Mouse (Mus musculus) liver (tissue): ENCODE data around the gene Cdh13.

Experiments used
- DNase-seq: peaks from one replicate; pipeline ENCODE4 v3.0.0-alpha.2; 2020; ENCODE audit warnings: mixed read lengths

Gene Cdh13

GRCm38 (mm10) chr8:118306957-118307356 lies 23.4 kb downstream of the Cdh13 start:
- DNase-seq: no peak

DNA sequence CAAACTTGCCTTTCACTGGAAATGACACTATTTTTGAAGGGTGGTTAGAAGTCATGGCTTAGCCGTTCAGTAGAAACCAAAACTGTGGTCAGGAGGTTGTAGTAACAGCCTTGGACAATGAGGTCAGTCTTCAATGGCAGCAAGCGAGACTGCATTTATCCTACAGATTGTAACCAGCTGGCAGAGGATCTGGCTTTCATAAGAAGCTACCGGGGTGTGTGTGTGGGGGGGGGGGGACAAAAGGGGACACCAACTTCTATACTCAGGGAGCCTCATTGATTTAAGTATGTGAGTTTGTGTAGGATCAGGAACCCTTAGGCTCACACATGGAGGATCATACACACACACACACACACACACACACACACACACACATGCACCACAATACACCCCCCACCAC lies 25.6 kb downstream of the Cdh13 start:
- DNase-seq: no peak

- no peak for DNase-seq
Measured at GRCm38 (mm10) chr8:118313426-118314187, 30.1 kb downstream of the Cdh13 start.

- DNase-seq: no peak
Measured at GRCm38 (mm10) chr8:118314188-118314563, 30.6 kb downstream of the Cdh13 start.

DNA sequence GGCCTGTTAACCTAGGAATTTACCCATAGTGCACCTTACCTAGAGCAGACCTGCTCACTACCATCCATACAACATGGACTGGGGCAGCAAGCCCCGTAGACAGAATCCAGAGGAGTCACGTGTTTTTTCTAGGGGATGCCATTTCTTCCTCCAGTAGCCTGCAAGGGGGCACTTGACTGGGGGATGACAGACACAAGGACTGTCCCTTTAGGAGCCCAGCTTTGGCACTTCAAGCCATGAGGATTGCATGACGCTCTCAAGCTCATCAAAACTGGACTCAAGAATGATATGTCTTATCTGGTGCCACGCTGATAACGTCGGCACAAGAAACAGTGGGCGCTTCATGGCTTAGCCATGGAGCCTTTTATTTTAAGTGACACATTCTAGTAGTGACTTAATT lies 31.4 kb downstream of the Cdh13 start:
- DNase-seq: no peak

GRCm38 (mm10) chr8:118316440-118316839 lies 32.9 kb downstream of the Cdh13 start:
- DNase-seq: no peak

GRCm38 (mm10) chr8:118320566-118320965 lies 37.0 kb downstream of the Cdh13 start:
- DNase-seq: no peak

- no peak for DNase-seq
Measured at GRCm38 (mm10) chr8:118323421-118323820, 39.9 kb downstream of the Cdh13 start.

DNA sequence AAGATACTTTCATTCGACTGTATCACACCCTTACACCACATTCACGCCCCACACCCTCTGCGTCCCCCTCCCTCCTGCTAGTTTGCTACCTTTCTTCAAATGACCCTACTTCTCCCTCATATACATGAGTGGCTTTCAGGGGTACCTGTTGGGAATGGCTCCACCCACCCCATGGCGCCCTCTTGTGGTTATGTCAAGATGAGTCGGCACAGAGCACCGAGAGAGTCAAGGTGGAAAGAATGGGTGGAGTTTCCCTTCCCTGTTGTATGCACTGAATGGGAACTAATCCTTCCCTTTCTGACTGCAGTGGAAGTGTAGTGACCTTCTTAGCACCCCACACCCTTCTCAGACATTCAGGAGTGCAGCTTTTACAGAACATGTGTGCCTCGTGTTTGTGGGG lies 51.4 kb downstream of the Cdh13 start:
- no peak for DNase-seq

- no peak for DNase-seq
Measured at GRCm38 (mm10) chr8:118339711-118340110, 56.2 kb downstream of the Cdh13 start.

DNA sequence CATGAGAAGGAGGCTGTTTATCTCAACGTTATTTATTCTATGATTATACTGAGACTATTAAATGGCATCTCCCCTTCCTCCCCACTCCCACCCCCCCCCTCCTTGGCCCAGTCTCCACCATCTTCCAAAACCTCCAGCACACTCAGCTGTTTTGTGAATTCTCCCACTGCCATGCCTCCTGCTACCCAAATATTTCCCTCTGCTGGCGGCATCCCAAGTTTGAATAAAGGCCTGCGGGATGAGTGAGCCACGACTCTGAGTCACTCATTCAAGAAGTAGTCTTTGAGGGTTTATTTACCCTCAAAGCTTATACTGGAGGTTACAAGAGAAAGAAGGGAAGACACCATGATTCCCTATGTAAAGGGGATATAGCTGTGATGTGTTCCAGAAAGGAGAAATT lies 59.7 kb downstream of the Cdh13 start:
- no peak for DNase-seq

DNA sequence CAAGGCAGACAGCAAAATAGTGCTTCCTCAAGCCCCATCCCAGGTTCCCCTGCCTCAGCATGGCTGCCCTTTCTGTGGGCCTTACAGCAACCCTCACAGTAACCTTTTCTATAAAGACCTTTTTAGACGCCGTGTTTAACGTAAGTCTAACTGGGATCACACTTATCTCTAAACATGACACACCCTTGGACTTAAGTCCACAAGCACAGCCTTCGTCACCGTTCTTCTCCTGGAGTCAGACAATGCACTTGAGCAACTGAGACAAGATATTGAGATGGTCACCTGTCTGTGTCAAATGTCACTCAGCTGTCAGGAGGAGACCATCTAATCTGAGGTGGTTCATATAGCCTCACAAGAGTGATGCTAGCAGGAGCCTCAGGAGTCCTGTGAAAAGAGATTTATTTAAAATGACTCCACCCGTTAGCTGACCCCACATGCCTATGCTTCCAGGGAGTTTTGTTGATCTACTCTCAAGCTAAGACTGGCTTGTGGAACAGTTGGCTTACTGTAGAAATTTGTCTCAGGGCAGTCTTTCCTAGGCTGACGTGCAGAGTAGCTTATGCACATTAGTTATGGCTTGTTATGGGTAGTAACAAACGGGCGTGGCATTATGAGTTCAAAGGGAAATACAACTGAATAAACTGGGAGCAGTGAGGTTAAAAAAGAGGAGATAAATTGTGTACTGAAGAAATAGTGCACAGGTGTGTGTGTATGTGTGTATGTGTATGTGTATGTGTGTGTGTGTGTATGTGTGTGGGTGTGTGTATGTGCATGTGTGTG lies 65.4 kb downstream of the Cdh13 start:
- DNase-seq: no peak

GRCm38 (mm10) chr8:118350136-118350535 lies 66.6 kb downstream of the Cdh13 start:
- no peak for DNase-seq

DNA sequence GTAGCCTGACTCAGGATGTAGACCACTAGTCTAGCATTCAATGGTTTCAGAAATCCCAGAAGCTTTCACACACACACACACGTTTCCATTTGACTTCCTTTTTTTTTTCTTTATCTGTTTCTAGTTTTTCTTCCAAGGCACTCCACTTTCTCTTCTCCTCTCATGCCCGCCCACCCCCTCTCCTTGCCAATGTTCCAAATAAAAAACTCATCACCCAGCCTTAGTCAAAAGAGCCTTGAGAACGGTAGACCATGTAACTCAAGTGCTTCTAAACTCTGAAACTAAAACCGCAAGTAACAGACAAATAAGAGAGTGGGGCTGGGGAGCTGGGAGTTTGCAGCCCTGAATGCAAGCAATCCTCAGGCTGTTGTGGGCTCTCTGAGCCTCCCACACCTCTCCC lies 69.5 kb downstream of the Cdh13 start:
- DNase-seq: no peak

GRCm38 (mm10) chr8:118357067-118357466 lies 73.5 kb downstream of the Cdh13 start:
- DNase-seq: no peak

GRCm38 (mm10) chr8:118357596-118357995 lies 74.1 kb downstream of the Cdh13 start:
- DNase-seq: no peak

DNA sequence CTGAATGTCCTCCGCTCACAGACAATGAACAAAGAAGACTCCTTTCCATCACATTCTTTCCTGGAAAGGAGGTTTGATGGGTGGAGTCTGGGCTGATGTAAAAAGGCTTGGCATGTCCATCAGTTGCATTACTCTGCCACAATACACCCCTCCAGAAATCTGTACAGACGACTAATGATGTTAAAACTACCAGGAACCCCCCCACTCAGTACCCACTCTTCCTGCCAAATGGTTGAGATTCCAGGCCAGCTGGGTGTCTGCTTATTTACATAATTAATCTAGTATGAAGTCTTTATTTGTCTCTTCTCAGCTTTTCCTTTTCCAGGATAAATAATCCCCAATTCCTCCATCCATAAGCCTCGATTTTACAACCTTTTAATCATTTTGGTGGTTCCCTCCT lies 80.2 kb downstream of the Cdh13 start:
- DNase-seq: no peak

- DNase-seq: no peak
Measured at GRCm38 (mm10) chr8:118373092-118373491, 89.6 kb downstream of the Cdh13 start.

DNA sequence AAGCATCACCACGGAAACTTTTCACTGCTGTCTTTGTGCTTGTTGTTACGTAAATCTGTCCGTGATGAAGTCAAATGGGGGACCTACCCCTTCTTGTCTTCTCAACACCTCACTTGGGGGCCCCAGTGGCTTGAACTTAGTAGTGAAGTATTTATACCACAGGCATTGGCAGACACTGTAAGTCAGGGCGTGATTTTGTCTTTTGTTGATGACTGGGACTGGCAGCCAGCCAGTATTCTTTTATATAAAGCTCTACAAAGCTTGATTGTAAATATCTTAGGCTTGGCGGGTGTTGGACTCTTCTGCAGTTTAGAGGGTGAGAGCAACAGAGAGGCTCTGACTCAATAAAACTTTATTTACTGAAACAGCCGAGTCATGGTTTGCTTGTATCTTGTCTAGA lies 91.2 kb downstream of the Cdh13 start:
- no peak for DNase-seq

DNA sequence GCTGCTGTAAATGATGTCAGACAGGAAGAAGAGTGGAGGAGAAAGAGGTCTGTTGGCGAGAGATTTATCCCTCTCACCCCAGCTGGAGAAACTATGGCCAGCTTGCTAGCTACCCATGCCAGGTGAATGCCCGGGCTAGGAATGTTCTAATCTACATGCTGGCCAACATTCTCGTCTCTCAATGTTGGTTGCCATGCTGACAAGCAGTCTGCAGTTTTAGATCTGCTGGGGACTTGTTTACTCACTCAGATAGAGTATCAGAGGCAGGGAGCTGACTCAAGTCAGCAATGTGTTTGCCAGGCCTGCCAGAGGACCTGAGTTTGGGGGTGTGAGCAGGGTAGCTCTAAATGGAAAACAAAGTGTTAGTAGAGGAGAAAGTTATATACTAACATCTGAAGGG lies 93.3 kb downstream of the Cdh13 start:
- no peak for DNase-seq

GRCm38 (mm10) chr8:118378985-118379384 lies 95.5 kb downstream of the Cdh13 start:
- no peak for DNase-seq

GRCm38 (mm10) chr8:118379657-118380056 lies 96.1 kb downstream of the Cdh13 start:
- DNase-seq: no peak

GRCm38 (mm10) chr8:118380058-118380457 lies 96.5 kb downstream of the Cdh13 start:
- no peak for DNase-seq

DNA sequence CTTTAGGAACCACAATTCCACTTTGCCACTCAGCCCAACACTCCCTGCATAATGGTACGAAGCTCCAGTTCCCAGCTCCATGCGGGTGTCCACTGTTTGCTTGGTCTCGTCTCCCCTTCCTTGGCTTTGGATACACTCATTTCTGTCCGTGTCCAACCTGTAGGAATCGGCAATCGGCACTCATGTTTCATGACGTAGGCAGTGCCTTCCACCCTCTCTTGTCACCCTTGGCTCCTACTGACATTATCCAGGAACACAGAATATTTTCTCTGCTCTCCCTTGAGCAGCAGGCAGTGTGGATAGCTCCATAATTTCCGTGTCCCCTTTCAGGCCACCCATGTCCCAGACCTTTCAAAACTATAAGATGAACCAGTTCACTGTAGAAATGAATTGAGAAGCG lies 97.2 kb downstream of the Cdh13 start:
- no peak for DNase-seq

- DNase-seq: no peak
Measured at GRCm38 (mm10) chr8:118381641-118382040, 98.1 kb downstream of the Cdh13 start.
